Mouse (Mus musculus) yolk sac, embryonic 10.5 days (tissue): ENCODE results near the gene Tstd3.
"Not testable (repeated sequence)": the region's sequence is repeated elsewhere in the genome, so short reads cannot be mapped to it uniquely, and the experiment has no call there.

Experiments
- DNase-seq: peaks from one replicate; pipeline ENCODE4 v3.0.0-alpha.2; 2017; ENCODE audit warnings: low spot score

Gene Tstd3

DNA sequence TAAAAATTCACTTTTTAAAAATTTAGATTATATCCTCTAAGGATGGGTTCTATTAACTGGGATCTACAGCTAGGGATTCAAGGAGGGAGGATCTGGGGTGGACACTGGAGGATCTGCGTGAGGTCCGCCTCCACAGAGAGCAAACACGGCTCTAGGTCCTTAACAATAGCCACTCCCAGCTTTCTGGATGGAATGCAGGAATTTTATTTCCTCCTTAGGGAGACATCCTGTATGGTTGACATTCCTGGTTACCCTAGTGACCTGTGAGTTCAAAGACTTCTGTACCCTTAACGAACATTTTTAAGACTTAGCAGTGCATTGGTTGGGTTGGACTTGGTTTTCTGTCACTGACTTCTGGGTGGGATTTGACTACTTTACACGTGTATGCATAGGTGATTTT is 21.3 kb downstream of the Tstd3 start:
- no peak for DNase-seq

DNA sequence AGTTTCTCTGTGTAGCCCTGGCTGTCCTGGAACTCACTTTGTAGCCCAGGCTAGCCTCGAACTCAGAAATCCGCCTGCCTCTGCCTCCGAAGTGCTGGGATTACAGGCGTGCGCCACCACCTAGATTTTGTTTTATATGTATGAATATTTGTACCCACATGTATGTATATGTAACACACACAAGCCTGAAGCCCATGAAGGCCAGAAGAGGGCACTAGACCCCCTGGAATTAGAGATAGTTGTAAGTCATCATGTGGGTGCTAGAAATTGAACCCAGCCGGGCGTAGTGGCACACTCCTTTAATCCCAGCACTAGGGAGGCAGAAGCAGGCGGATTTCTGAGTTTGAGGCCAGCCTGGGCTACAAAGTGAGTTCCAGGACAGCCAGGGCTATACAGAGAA is 22.9 kb downstream of the Tstd3 start:
- DNase-seq, result not testable (repeated sequence)

DNA sequence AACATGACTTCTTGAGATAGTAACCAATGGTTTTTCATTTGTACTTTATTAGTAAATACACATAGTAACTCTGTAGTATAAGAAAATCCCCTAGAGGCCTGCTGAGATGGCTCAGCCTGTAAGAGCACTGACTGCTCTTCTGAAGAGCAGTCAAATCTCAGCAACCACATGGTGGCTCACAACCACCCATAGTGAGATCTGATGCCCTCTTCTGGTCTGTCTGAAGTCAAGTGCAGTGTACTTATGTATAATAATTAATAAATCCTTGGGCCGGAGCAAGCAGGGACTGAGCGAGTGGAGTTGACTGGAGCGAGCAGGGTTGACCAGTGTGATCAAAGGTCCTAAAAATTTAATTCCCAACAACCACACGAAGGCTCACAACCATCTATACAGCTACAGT is 27.8 kb downstream of the Tstd3 start:
- no peak for DNase-seq

DNA sequence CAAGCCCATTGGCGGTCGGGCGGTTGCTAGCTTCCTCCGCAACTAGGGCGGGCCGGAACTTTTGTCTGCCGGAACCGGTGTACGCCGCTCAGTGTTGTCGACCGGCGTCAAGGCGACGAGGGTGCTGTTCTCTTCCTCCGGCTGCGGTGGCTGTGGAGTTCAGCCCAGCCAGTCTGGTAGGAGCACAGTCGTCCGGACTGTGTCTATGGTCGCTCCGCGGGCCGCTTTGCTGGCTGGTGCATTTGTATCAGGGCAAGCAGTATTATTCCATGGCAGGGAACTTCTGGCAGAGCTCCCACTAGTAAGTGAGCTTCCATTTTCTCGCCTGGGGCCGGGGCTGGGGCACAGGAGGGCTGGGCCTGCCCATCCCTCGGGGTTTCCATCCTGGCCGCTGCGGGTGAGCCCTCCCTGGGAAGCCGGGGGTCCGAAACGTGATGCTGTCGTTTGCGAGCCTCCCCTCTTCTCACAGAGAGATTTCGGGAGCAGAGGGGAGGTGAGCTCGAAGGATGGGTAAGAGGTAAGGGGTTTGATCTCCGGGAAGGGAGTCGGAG is 39.3 kb downstream of the Tstd3 start, which contains the start of gene Ccnc:
Gene Ccnc, plus strand, starts transcription at position 87 of the 551 bp plus-strand sequence.
- peak; percentile 92 for DNase-seq

- DNase-seq, result peak; percentile 41
These were observed 39.9 kb downstream of the Tstd3 start for GRCm38 (mm10) chr4:21726912-21727614.

DNA sequence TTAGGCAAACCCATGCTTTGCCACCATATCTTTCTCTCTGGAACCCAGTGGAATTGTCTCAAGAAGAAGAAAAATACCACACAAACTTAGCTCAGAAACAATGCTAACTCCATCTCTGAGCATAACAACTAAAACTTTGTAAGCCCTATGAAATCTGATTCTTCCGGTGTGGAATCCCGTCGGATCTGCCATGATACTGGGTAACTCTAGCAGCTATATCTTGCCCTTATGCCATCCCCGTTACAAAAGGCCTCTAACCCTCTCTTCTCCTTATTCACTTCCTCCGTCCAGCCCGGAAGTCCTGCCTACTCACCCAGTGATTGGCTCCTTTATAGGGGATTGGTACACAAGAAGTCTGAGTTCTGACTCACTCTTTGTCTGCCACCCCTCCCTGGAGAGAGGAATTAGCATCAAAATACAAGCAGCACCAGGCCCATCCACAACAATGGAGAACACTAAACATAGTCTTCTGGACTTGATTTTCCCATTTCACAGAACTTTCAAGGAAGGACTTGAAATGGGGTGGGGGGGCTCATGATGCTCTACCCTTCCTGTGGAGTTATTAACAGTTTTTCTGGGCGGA is 44.2 kb downstream of the Tstd3 start:
- DNase-seq, result no peak

DNA sequence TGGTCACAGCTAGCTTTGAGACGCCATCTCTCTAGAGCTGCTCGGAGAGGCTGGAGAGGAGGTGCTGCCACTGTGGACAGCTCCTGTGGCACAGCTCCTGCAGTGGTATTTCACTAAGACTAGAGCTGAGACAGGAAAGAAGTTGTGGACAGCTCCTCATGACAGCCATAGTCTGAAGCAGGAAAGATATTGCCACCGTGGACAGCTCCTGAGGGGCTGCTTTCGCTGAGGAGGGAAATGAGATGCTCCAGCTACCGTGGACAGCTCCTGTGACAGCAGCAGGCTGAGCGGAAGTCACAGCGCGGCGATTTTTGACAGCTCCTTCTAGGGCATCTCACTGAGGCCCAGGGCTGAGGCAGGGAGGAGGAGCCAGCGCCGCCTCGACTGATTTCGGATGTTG is 54.9 kb downstream of the Tstd3 start:
- peak; percentile 89 for DNase-seq
